Mouse (Mus musculus) adrenal gland (tissue): ENCODE results near the gene Adgrl1.
"Not testable (repeated sequence)": the region's sequence is repeated elsewhere in the genome, so short reads cannot be mapped to it uniquely, and the experiment has no call there.

Experiments
- intact Hi-C: fragments of 180-260 bp; cut with DNase I; formaldehyde crosslinking; loops from one replicate; pipeline ENCODE4 v1.15.1; 2025
- microRNA-seq, 2 experiments: library from miRNA; unstranded; fragments of <30 nt; microRNA quantifications; one replicate each; pipeline ENCODE4; 2019

The Adgrl1 gene

GRCm38 (mm10) chr8:83982449-83982848 is 82.5 kb downstream of the Adgrl1 start:
- intact Hi-C loops: no loop called here

DNA sequence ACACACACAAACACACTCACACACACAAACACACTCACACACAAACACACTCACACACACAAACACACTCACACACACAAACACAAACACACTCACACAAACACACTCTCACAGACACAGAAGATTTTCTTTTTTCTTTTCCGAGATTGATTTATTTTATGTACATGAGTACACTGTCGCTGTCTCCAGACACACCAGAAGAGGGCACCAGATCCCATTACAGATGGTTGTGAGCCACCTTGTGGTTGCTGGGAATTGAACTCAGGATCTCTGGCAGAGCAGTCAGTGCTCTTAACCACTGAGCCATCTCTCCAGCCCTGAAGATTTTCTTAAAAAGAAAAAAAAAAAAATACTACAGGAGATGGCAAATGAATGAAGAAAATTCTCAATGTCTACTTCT is 83.3 kb downstream of the Adgrl1 start:
- intact Hi-C loops: not testable (repeated sequence)

DNA sequence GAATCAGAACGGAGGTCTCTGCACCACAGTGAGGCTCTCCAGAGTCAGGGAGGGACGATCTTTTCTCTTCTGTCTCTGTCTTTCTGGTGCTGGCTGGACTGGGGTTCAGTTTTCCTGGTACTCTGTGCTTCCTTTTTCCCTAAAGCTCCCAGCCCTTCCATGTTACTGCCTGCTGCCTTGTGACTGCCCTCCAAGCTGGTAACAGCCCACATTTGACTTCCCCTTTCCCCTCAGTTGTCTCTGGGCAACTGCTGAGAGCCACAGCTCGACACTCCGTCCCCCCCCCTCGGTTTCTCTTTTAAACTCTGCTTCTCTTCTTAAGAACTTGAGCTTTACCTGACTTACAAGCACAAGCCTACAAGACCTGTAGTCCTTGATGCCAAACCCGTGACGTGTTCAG is 89.3 kb downstream of the Adgrl1 start:
- intact Hi-C loops: no loop called here

DNA sequence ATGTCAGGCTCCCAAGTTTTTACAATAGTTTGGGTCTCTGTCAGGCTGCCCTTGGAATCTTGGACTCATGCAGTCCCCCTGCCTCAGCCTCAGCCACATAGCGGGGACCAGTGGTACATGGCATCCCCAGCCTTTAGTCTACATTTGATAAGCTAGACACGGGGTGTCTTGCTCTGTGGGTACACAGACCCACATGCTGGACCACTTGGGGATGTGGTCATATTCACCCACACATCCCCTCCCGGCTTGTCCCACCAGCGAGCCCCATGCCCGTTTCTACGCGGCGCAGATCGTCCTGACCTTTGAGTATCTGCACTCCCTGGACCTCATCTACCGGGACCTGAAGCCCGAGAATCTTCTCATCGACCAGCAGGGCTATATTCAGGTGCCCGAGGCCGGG is 90.3 kb downstream of the Adgrl1 start:
- intact Hi-C loops: no loop called here

Small RNA genes within 50 kb of the gene (microRNA-seq; reads per million reads assigned to microRNA genes)
- gene Gm44330: 0 reads per million in 2 experiments
- 0 reads per million in 2 experiments for gene Gm44450
